Mouse (Mus musculus): ENCODE data around the gene Tmprss12.
"Not testable (repeated sequence)": the region's sequence is repeated elsewhere in the genome, so short reads cannot be mapped to it uniquely, and the experiment has no call there.

Tmprss12 gene

GRCm38 (mm10) chr15:100324021-100324591 lies 43.5 kb downstream of the Tmprss12 start:
- DNase-seq (ENCODE audit: low read depth, low spot score): no peak

GRCm38 (mm10) chr15:100325235-100325634 lies 44.6 kb downstream of the Tmprss12 start:
- DNase-seq (ENCODE audit: low read depth, low spot score): no peak

GRCm38 (mm10) chr15:100328089-100328488 lies 47.5 kb downstream of the Tmprss12 start:
- not testable (repeated sequence) for DNase-seq (ENCODE audit: low read depth, low spot score)

- DNase-seq (ENCODE audit: low read depth, low spot score): not testable (repeated sequence)
These were observed 48.7 kb downstream of the Tmprss12 start for GRCm38 (mm10) chr15:100329336-100329735.

- DNase-seq (ENCODE audit: low read depth, low spot score): no peak
These were observed 50.1 kb downstream of the Tmprss12 start for GRCm38 (mm10) chr15:100330739-100331138.

- not testable (repeated sequence) for DNase-seq (ENCODE audit: low read depth, low spot score)
These were observed 51.7 kb downstream of the Tmprss12 start for GRCm38 (mm10) chr15:100332077-100332961.

- DNase-seq (ENCODE audit: low read depth, low spot score): no peak
These were observed 54.0 kb downstream of the Tmprss12 start, which contains the start of gene Mettl7a3 for GRCm38 (mm10) chr15:100334629-100335028. Gene Mettl7a3, plus strand, starts transcription at chr15:100334929.

- DNase-seq (ENCODE audit: low read depth, low spot score): not testable (repeated sequence)
These were observed 56.7 kb downstream of the Tmprss12 start for GRCm38 (mm10) chr15:100337328-100337727.

GRCm38 (mm10) chr15:100337847-100338246 lies 57.2 kb downstream of the Tmprss12 start:
- not testable (repeated sequence) for DNase-seq (ENCODE audit: low read depth, low spot score)

- DNase-seq (ENCODE audit: low read depth, low spot score): not testable (repeated sequence)
These were observed 60.8 kb downstream of the Tmprss12 start for GRCm38 (mm10) chr15:100341314-100341980.

Measured in WW6 (cell line).